Mouse (Mus musculus) neural tube, embryonic 10.5 days (tissue): ENCODE data around the gene Slc22a15.
A peak's percentile ranks its signal among the peaks of the same experiment; 100 is the strongest.
"Not testable (repeated sequence)": the region's sequence is repeated elsewhere in the genome, so short reads cannot be mapped to it uniquely, and the experiment has no call there.

Experiments used
- DNase-seq: peaks from one replicate; pipeline ENCODE4 v3.0.0-alpha.2; 2017; ENCODE audit warnings: low spot score; ENCODE audit errors: extremely low spot score

The Slc22a15 gene

DNA sequence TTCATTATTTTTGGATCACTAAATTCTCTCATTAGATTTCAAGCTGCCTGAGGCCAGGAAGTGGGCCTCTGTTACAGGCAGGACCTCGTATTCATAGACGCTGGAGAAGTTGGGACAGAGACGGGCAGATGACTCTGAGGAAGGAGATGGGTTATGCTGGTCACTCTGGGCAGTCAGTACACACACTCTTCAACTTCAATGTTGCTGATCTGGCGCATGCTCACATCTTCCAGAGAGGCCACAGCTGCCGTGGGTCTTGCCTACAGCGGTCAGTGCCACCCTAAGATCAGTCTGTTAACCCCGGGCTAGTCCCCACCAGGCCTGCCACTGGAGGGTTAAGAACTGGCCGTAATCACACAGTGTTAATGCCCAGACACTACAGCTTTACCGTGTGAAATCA, 52.3 kb downstream of the Slc22a15 start:
- no peak for DNase-seq

DNA sequence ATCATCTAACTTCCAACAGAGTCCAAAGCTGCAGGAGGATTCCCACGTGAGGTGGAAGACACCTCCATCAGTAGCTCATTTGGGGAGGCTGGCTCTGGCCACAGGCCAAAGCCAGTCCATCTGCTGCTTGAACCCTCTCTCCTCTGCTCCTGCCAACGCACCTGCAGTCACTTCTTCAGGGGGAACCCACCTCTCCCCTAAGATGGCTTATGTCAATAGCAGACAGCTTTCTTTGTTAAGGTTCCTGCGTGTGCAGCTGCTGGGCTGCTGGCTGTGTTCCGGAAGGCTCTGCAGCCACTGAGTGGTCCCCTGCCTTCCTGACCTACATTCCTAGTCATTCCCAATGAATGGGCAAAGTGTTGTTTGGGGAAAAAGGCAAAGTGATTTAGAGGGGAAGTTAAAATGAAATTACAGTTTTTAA, 57.2 kb downstream of the Slc22a15 start:
- no peak for DNase-seq

DNA sequence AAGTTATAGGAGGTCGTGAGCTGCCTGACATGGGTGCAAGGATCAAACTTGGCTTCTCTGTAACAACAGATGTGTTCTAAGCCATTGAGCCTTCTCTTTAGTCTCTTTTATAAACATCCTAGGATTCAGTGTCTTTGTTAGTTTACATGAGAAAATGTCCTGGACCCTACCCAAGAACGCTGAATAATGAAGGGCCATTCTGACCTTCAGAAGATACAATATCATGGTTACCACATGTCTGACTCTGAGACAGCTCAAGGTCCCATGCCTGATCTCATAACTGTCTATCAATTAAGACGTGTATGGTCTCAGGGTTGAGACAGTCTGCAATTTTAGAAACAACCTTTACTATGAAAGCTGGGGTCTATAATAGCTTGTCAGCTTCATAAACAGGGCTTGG, 62.4 kb downstream of the Slc22a15 start:
- DNase-seq: no peak

DNA sequence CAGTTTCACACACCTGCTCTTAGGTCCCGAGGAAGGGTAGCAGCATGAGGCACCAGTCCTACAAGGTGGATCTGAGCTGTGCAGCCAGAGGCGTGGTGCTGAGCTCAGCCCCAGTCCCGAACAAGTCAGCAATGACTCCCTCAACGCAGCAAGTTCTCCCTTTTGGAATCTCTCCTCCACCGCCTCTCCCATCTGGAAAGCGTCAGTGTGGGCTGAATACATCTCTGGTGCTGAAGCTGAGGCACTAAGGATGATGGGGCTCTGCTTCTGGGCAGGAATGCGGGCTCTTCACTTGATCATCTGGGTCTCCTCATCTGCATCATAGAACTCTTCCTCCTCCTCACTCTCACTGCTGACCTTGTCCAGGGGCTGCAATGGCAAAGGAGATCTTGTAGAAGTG, 64.1 kb downstream of the Slc22a15 start:
- no peak for DNase-seq

DNA sequence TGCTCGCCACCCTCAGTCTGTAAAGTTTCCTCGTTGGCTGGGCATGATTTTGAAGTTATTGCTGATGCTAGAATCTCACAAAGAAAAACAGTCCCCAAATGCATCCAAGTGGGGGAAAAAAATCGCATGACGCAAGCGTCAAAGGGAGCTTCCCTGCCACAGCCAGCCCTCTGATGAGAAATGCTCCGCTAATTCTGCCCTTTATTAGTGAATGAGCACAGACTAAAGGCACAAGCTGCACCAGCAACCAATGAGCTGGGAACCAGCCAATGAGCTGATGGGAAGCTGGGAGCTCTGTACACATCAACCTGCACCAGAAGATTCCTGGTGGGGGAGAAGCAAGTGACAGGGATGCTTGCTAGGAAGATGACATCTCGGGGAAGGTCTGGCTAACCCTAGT, 64.5 kb downstream of the Slc22a15 start:
- no peak for DNase-seq

DNA sequence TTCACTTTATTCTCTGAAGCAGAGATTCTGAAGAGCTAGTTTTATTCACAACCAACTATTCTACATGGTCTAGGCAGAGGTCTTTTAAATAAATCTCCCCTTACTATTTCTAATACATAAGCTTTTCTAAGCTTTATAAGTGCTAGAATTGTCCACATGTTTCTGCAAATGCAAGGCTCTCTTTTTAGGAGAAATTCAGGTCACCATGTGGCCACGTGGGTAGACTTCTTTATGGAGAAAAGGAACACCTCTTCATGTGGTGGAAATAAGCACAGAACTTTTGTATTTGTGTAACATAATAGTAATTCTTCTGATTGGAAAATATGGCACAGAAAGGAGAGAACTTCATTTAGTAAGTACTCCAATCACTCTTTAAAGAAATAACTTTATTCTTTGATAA, 70.2 kb downstream of the Slc22a15 start:
- DNase-seq: no peak

DNA sequence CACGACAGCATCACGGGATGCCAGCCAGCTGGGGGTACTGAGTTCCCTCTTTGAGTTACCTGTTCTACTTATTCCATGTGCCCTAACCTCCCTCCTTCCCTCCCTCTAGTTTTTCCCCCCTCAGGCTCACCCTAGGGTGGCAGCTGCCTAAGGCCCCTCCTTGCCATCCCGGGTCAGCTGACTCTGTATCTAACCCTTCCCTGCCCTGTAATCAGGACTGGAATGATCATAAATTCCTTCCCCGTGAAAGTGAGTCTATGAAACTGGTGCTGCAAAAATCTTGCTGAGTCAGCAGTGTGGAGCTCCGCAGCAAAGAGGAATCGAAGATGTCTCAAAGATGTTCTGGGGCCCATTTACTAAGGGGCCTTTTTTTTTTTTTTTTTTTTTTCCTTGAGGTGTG, 72.9 kb downstream of the Slc22a15 start:
- no peak for DNase-seq

DNA sequence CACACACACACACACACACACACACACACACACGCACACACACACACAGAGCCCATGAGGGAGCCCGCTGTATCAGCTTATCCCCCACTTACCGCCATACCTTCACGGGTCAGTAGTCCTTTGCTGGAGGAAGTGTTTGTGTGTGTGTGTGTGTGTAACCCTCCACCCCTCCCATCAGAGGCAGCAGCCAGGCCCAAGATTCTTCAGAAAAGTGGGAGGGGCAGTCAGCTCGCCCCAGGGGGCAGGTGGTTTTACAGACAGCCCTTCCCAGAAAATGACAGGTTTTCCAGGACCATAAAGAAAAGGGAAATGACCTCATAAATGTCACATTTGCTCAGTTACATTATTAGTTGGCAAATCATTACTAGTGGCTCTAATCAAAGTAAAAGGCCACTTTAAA, 75.4 kb downstream of the Slc22a15 start, which contains the start of gene Mab21l3:
TSS of gene Mab21l3 (minus strand) at position 144 of the 400 bp plus-strand sequence.
- no peak for DNase-seq

DNA sequence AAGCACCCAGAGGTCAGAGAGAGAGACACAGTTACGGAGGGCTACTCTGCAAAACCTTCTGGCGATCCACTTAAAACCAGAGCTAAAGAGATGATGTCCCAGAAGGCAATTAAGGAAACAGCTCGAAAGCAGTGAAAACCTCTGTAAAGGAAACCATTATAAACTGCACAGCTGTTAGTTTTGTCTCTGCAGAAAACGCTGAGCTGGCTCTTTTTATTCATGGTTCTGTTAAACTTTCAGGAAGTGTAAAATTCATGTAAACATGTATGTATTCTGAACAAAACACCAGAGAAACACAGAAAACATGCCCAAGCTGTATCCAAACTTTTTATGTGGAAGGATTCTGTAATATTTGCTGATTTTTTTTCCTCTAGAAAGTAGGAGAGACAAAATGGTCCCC, 78.2 kb downstream of the Slc22a15 start:
- DNase-seq: no peak

DNA sequence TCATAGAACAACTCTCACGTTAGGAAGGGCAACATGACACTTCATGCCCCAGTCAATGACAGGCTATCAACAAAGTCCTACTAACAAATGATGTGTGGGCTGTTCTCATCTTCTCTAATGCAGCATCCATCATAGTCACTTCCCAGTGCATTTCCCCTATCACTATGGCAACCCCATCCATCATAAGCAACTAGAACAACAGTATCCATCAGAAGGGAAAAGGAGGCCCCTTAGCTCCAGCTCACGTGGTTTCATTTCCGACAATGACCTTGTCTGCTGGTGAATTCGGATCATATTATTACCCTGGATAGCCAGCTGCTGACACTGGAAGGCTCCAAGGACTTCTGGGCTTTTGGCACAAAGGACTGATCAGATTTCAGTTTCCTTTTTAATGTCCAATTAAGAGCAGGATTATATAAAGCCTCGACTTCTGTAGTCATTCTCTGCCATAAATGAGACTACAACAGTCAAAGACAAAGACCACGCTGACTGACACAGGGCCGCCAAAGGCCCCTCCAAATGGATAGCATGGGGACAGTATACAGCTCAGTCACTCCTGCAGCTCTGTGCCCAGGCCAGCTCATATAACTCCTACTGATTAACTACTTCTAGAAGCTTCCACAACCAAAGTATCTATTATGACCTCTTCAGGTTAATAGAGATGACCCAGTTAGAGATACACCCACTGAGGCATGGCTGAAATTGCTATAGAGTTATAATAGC, 81.7 kb downstream of the Slc22a15 start:
- no peak for DNase-seq

DNA sequence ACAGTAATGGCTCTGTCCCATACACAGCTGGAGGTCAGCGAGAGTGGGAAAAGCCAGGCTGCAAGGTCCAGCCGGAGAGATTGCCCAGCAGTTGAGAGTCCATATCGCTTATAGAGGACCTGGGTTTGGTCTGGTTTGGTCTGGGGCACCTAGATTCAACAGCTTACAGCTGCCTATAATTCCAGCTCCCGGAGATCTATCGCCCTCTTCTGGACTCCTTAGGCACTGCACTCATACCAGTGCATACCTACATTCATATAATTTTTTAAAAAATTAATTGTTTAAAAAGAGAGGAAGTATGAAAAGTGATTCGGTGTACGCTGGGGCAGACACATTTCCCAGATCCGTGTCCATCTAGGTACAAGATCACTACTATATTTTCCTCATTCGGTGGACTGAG, 84.9 kb downstream of the Slc22a15 start:
- DNase-seq: no peak

DNA sequence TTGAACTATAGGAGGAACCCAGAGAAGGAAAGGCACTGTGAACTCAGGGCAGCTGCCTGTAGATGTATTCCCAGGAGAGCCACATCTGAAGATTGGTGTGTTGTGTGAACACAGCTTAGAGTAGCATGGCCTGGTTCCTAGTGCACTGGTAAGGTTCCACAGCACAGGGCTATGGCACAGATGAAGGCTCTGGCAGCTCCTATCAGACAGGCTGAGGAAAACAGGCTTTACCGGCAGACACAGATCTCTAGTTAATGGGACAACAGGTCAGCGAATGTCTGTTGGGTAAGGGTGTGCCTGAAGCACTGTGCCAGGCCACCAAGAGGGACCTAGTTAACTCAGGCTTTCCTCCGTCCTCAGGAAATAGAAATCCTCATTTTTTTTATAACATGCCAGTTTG, 87.3 kb downstream of the Slc22a15 start:
- DNase-seq: no peak

DNA sequence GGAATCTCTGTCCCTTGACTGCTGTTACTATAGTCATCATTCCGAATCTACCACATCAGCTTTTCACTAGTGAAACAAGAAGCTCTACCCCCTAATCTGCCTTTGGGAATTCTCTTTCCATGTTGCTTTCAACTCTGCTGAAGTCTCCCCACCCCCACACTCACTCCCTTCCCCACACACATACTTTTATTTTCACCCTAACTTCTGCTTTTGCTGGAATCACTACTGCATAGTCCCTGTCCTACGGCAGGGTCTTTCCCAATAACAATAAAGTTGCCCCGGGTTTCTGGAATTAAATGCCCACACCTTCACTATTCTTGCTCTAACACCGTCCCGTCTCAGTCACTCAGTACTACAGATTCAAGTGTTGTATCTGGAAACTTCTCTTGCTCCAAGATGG, 87.7 kb downstream of the Slc22a15 start:
- DNase-seq: no peak

DNA sequence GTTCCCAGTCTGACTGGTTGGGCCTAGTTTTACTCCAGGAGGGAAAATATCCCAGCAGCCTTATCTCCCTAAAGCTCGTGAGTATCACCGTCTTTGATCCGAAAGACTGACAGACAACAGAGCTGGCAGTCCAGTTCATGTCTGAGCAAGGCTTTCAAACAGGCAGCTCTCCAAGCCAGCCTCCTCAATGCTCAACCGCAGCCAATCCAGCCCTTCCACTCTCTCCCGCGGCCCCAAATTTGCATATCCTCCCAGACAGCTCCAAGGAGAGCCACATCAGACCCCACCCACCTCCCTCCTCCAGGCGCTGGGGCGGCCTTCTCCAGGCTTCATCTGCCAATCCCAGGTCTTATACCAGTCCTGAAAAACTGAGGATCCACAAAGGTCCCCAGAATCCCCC, 88.2 kb downstream of the Slc22a15 start:
- peak; percentile 80 for DNase-seq

DNA sequence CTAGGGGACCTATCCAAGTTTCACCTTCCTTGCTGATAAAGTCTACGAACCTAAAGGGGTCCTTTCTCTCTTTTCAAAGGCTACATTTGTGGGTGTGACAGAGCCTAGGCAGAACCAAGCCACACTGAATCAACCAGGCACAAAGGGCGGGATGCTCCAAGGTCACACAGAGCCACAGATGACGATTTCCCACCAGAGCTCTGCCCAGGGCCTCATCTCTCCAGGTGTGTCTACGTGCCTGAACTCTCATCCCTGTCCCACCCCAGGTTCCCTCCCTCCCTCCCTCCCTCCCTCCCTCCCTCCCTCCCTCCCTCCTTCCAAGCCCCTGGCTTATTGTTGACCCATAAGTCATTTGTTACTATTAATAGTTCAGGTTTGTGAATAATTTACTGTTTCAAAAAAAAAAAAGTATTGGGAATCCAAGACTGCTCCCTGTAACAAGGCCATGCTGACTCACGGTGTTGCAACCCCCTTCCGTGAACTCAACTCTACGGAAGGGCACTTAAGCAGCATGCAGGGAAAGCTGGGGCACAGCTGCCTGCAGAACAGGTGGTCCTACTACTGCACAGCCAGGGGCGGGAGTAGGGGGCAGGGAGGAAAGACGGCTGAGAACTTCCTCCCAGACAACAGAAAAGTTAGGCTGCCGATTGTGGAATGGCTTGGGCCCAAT, 92.9 kb downstream of the Slc22a15 start:
- no peak for DNase-seq

DNA sequence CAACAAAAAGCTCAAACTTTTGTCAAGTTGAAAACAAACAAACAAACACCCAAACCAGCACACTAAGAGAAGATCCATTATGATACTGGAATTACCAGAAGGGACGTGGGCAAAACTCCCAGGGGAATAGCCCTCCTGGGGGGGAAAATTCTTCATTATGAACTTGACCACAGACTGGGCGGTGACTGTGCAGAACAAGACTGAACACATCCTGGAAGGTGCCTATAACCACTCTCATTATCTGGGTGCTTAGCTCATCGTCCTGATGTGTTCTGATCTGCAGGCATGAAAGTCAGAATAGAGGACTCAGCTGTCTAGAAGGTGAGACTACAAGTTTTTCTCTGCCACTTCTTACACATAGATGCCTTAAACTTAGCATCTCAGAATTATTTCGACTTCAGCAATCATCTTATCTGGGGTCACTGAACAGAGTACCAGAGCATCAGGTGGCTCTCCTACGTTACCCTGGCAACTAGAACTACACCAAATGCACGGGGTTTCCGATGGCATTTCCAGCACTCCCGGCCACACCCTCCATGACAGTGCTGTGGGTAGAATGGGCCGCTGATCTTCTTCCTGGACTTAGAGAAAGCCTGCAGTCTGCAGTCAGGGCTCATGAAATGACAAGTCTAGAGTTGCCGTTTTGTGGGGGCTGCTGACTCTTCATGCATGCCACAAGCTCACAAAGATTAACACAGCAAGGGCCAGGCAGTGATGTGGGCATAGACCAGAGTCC, 94.2 kb downstream of the Slc22a15 start:
- no peak for DNase-seq

DNA sequence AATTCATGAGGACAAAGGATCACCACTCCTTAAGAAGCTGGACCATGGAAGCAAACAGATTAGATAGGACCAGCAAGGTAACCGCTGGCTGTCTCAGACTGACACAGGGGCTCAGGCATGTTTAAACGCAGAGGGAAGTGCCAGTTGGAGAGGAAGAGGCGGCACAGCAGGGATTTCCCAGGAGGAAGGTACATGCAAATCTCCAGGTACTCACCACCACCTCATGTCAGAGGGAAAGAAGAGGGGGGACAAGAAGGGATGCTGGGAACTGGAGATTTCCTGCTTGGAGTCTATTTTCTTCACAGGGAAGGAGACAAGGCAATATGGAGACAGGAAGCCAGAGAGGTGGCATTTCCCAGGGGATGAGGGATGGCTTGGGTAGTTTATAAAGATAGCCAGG, 95.7 kb downstream of the Slc22a15 start:
- no peak for DNase-seq

DNA sequence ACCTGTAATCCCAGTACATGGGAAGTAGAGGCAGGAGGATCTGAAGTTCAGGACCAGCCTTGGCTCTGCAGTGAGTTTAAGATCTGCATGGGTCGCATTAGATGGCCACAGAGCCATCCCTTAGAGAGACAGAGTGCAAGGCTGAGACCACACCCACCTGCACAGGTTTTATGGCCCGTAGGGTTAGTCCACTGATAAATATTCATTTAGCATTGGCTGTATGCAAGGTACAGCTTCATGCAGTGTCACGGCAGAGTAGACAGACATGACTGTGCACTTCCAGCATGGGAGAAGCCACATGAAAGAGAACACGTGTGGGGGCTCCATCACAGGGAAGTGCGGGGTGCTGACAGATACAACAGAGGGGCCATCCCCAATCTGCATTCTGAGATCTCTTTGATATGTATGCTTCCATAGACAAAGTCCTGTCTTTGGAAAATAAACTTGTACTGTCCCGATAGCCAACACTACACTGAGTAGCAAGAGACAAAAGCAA, 97.0 kb downstream of the Slc22a15 start:
- DNase-seq: no peak

DNA sequence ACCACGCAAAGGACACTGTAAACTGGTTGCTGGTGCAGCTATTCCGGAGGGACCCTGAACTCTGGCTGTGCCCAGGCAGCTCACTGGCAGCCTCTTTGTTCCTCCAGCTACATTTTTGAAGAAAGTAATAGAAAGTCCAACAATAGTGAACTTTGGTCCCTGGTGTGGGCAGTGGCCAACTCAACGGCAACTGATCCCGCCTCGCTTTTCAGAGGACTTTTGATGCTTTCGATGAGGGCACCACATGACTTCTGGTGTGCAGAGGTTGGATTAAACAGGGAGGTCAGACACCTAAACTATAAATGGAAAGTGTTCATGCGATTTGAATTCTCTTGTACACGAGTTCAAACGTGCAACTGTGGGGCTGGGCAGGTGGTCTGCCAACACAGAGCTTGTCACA, 99.9 kb downstream of the Slc22a15 start:
- DNase-seq: no peak

DNA sequence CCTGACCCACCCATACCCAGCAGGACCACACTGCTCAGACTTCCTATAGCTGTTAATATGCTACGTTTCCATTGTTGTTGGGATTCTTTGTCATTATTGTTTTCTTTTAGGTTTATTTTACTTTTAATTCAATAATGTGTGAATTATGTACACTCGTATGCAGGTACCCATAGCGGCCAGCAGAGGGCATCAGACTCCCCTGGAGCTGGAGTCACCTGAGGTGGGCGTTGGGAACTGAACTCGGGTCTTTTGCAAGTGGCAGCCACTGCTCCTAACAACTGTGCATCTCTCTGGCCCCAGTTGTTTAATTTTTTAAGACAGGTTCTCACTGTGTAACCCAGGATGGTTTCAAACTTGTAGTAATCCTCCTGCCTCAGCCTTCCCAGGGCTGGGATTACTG, 102.2 kb downstream of the Slc22a15 start:
- no peak for DNase-seq

DNA sequence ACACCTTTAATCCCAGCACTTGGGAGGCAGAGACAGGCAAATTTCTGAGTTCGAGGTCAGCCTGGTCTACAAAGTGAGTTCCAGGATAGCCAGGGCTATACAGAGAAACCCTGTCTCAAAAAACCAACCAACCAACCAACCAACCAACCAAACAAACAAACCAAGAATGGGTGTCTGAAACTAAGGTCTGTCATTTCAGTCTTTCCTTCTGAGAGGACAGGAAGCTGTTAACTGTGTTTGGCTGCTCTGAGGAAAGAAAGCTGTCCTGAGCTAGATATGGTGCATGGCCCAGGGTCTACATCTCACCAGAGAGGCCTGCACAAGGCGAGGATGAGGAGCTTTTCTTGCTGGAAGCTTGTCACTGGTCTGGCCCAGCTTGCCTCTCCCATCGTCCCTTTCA, 103.5 kb downstream of the Slc22a15 start:
- DNase-seq: not testable (repeated sequence)

DNA sequence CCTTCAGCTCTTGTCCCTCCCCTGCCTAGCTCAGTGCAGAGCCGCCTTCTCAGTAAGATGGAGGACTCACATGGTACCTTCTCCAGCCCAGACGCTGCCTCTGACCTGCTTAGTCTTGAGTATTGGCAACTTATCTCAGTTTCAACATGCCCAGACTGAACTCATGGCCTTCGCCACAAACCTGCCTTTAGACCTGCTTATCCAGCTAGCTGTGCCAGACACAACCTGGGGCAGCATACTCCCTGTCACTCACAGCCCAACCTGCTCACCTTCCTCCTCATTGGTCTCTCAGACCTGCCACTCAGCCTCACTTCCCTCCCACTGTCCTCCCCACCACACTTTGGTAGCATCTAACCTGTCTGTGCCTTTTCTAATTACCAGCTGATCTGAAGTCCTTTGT, 108.2 kb downstream of the Slc22a15 start:
- no peak for DNase-seq
